Mouse (Mus musculus): ENCODE results near the gene Pla2g12b. TPM values are rescaled to one million over a fixed set of nuclear protein-coding genes. Genes with fewer than 3 reads are reported as not detected.

The Pla2g12b gene
- total RNA-seq, 2 experiments from 2014 or later: not detected

- no peak for ATAC-seq (replicated peaks; ENCODE audit: poor library complexity)
Measured at GRCm38 (mm10) chr10:59462307-59462706, 58.8 kb downstream of the Pla2g12b start.

- no peak for ATAC-seq (replicated peaks; ENCODE audit: poor library complexity)
Measured at GRCm38 (mm10) chr10:59465546-59465945, 62.1 kb downstream of the Pla2g12b start.

DNA sequence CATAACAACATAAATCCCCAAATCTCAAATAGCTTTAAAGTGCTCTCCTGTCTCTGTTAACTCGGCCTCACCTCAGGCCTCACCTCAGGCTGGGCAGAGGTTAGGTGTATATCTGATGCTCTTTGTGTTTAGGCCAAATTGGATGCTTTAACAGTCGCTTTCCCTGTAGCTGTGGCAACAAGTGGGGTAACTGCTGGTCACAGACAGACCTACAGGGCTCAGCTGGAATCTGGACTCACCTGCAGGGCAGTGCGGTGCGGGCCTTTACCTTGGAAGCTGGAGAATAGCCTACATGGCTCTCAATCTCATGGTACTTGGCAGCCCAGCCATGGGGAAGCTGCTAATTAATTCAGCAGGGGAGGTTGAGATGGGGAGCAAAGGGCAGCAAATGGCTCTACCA is 63.2 kb downstream of the Pla2g12b start:
- ATAC-seq (replicated peaks; ENCODE audit: poor library complexity): no peak

DNA sequence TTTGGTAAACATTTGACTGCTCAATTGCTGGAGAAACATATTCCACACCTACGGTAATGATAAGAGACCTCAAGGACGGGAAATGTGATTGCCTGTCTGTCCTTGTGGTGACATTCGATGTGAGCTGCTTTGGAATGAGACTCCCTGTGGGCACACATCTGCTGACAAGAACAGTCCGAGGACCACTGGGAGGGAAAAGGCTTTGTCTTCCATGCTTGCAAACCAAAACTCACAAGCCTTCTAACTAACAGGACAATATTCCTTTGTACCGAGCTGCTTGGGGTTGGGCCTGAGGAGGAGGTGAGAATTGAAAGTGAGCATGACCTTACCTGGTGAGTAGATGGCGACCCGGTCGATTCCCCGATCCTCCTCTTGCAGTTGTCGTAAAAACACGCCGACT is 63.8 kb downstream of the Pla2g12b start:
- no peak for ATAC-seq (replicated peaks; ENCODE audit: poor library complexity)

DNA sequence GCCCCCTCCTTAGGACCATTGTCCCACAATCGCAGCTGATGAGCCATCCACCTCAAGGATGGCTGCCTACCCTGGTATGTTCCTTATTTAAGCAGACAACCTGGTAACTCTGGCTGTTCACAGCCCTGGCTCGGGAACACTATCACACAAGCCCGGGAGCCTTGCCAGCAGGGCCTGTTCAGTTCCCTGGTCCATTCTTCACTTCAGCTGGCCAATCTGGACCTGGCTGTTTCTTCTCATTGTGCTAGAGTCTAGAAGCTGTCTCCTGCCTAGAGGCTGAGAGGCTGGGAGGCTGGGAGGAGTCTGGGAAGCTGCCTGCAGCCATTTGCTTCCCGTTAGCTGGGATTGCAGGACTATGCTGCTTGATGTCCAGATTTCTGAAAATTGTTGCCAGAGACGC is 67.0 kb downstream of the Pla2g12b start:
- ATAC-seq (replicated peaks; ENCODE audit: poor library complexity): no peak

Other genes starting within 250 kb of the Pla2g12b start
- gene Sept10, start 181.8 kb upstream of the Pla2g12b start, total RNA-seq (2015): 2.5 and 5.6 TPM in 2 replicates
- gene Sept10, start 181.8 kb upstream of the Pla2g12b start, total RNA-seq (2017): 10.2 and 10.6 TPM in 2 replicates
- gene Sowahc, start 181.7 kb upstream of the Pla2g12b start, total RNA-seq (2015): 10.0 and 19.3 TPM in 2 replicates
- gene Sowahc, start 181.7 kb upstream of the Pla2g12b start, total RNA-seq (2017): 11.5 and 19.2 TPM in 2 replicates
- 17.4 and 20.1 TPM in 2 replicates for gene P4ha1, start 80.4 kb upstream of the Pla2g12b start, total RNA-seq (2015)
- gene P4ha1, start 80.4 kb upstream of the Pla2g12b start, total RNA-seq (2017): 39.4 and 41.8 TPM in 2 replicates
- gene Gm10273, start 8.0 kb upstream of the Pla2g12b start, total RNA-seq (2015): 67.4 and 68.7 TPM in 2 replicates
- 51.9 and 123 TPM in 2 replicates for gene Gm10273, start 8.0 kb upstream of the Pla2g12b start, total RNA-seq (2017)
- gene Oit3, start 38.1 kb downstream of the Pla2g12b start, total RNA-seq (2015): 1.0 TPM in 1 of 2 replicates, not detected in the other
- gene Oit3, start 38.1 kb downstream of the Pla2g12b start, total RNA-seq (2017): 0.21 TPM in 1 of 2 replicates, not detected in the other
- gene Gm10322, start 212.4 kb downstream of the Pla2g12b start, total RNA-seq (2015): not detected in 2 replicates
- not detected in 2 replicates for gene Gm10322, start 212.4 kb downstream of the Pla2g12b start, total RNA-seq (2017)
- gene Mcu, start 213.0 kb downstream of the Pla2g12b start, total RNA-seq (2015): 39.5 and 43.0 TPM in 2 replicates
- gene Mcu, start 213.0 kb downstream of the Pla2g12b start, total RNA-seq (2017): 57.3 and 60.1 TPM in 2 replicates